Mouse (Mus musculus): ENCODE data around the gene Gm17428. TPM values are rescaled to one million over a fixed set of nuclear protein-coding genes. Genes with fewer than 3 reads are reported as not detected.
A peak's percentile ranks its signal among the peaks of the same experiment; 100 is the strongest.

The Gm17428 gene
- polyA plus RNA-seq, 1 experiment from 2014 or later, result not detected

DNA sequence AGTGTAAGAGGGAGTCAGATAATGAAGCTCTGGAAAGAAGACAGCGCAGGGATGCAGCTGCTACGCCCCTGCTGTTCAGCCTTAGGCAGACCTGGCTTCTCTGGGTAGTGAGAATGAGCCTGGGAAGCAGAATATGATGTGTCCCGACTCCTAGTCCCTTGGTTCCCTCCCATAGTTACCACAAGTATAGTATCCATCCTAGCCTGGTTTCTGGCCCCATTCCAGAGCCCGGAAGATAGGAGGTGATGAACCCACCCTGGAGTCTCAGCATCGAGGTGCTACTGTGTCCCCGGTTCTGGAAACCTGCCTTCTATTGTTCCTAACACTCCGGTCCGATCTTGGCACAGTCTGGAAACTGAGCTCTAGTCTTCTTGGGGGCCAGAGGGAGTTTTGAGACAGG, 31.7 kb downstream of the Gm17428 start:
- 0 out of 2 replicates have a peak, but pooled peaks cover 3% of the 10 kb centered on the region for H3K4me1 ChIP-seq (replicated peaks; ENCODE audit: control insufficient read depth, insufficient read depth, low read length)
- H3K9me3 ChIP-seq (ENCODE audit: control insufficient read depth), result no peaks in the 10 kb centered on the region
- no peak overlapping the region for H3K9ac ChIP-seq (ENCODE audit: low read depth, low read length)
- no peak for TF ChIP-seq CTCF (IDR thresholded peaks at IDR 0.05; ENCODE audit: low read depth)
- no peaks in the 10 kb centered on the region for H3K36me3 ChIP-seq (ENCODE audit: control insufficient read depth, insufficient read depth)
- no peak overlapping the region for H3K27ac ChIP-seq (ENCODE audit: low read depth, low read length)
- ATAC-seq, result no peak
- H3K4me2 ChIP-seq (replicated peaks; ENCODE audit: low read depth), result no peak overlapping the region
- no peak overlapping the region for H3K4me3 ChIP-seq (ENCODE audit: low read depth, low read length)
- 80% methylated on average over 8 of the region's 8 CpGs for WGBS
- H3K27me3 ChIP-seq (replicated peaks; ENCODE audit: control insufficient read depth, insufficient read depth, low read length), result no peaks in the 10 kb centered on the region

DNA sequence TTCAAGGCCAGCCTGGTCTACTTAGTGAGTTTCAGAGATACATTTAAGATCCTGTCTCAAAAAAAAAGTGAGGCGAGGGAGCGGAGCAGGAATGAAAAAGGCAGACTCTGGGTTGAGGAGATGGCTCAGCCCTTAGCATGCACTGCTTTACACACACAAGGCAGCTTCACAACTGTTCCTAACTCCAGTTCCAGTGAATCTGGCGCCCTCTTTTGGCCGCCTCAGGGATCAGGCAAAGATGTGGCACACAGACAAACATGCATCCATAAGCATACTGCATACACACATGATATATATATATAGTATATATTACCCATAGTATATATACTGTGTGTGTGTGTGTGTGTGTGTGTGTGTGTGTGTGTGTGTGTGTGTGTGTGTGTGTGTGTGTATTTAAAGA, 34.4 kb downstream of the Gm17428 start:
- 66% methylated on average over 4 of the region's 4 CpGs for WGBS
- H3K9ac ChIP-seq (ENCODE audit: low read depth, low read length), result no peak overlapping the region
- ATAC-seq, result no peak
- peak; percentile 53 for TF ChIP-seq CTCF (IDR thresholded peaks at IDR 0.05; ENCODE audit: low read depth)
- no peaks in the 10 kb centered on the region for H3K4me1 ChIP-seq (replicated peaks; ENCODE audit: control insufficient read depth, insufficient read depth, low read length)
- H3K27me3 ChIP-seq (replicated peaks; ENCODE audit: control insufficient read depth, insufficient read depth, low read length), result no peaks in the 10 kb centered on the region
- no peak overlapping the region for H3K4me2 ChIP-seq (replicated peaks; ENCODE audit: low read depth)
- H3K36me3 ChIP-seq (ENCODE audit: control insufficient read depth, insufficient read depth), result no peaks in the 10 kb centered on the region
- H3K4me3 ChIP-seq (ENCODE audit: low read depth, low read length), result no peak overlapping the region
- no peaks in the 10 kb centered on the region for H3K9me3 ChIP-seq (ENCODE audit: control insufficient read depth)
- no peak overlapping the region for H3K27ac ChIP-seq (ENCODE audit: low read depth, low read length)

DNA sequence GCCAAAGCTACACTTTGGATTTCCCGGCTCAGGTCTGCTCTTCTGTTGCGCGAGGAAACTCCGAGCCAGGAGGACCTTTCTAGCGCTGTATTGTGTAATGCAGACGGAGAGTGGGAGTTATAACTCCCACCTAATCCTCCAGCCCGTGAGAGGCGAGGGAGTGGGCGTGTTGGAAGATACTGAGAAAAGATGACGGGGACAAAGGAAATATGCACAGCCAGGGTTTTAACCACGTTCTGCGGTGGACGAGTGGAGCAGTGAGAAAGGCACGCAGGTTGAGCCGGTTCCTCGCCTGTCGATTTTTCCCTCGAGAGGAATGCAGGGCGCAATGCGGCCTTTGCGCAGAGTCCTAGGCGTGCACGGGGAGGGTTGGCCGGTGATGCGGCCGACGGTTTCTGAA, 37.9 kb downstream of the Gm17428 start:
- under 1% methylated on average over 27 of the region's 27 CpGs for WGBS
- H3K9me3 ChIP-seq (ENCODE audit: control insufficient read depth), result no peaks in the 10 kb centered on the region
- peak overlapping the region; percentile 46 for H3K4me3 ChIP-seq (ENCODE audit: low read depth, low read length)
- H3K36me3 ChIP-seq (ENCODE audit: control insufficient read depth, insufficient read depth), result peaks cover 8% of the 10 kb centered on the region; the same call in 1 of the 2 replicates
- peak; percentile 50 for ATAC-seq
- H3K4me2 ChIP-seq (replicated peaks; ENCODE audit: low read depth), result peak overlapping the region; percentile 69
- no peaks in the 10 kb centered on the region for H3K4me1 ChIP-seq (replicated peaks; ENCODE audit: control insufficient read depth, insufficient read depth, low read length)
- TF ChIP-seq CTCF (IDR thresholded peaks at IDR 0.05; ENCODE audit: low read depth), result no peak
- peak overlapping the region; percentile 83 for H3K27ac ChIP-seq (ENCODE audit: low read depth, low read length)
- peak overlapping the region; percentile 55 for H3K9ac ChIP-seq (ENCODE audit: low read depth, low read length)
- H3K27me3 ChIP-seq (replicated peaks; ENCODE audit: control insufficient read depth, insufficient read depth, low read length), result no peaks in the 10 kb centered on the region

DNA sequence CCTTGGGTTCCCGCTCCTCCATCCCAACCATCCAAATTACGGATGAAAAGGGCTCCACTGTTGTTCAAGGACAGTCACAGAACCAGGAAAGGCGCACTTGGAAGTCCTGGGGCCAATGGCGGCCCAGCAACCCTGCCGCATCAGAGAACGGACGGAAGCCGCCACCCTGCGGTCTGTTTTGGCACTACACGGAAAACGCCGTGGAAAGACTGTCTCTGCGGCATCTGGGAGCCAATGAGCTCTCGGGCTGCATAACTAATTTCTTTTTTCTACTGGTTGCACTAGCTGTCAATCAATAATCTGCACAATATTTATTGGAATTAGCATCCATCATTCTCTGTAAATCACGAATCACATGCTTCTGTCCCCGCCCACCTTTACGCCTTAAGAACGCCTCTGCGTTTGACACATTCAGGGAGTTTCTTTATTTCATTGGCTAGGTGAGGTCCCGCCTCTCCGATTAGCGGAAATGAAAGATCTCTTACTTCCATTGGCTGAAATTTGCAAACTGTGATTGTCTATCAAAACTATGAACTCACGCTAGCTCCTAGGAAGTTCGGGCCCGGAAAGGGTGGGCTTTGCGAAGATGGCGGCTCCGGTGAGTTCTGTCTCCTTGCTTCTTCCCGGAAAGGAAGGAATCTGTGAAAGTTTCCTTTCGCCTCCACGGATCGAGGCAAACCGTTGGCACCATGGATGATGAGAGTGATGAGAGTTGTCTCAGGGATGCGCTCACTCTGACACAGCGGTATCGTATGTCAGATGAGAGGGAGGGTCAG, 38.4 kb downstream of the Gm17428 start, which contains the start of gene Ngdn:
Ngdn (plus strand) TSS at position 464 of the 776 bp plus-strand sequence.
- Histone ChIP-seq H3K4me2 (replicated peaks; ENCODE audit: low read depth) (peak within 1 kb of the TSS; percentile 77), H3K27me3 (replicated peaks; ENCODE audit: control insufficient read depth, insufficient read depth, low read length) (no peaks in the 10 kb centered on the region), H3K4me3 (ENCODE audit: low read depth, low read length) (peak within 1 kb of the TSS; percentile 80), H3K9me3 (ENCODE audit: control insufficient read depth) (no peaks in the 10 kb centered on the region), H3K27ac (ENCODE audit: low read depth, low read length) (peak within 1 kb of the TSS; percentile 83), H3K36me3 (ENCODE audit: control insufficient read depth, insufficient read depth) (peaks cover 8% of the 10 kb centered on the region; the same call in 1 of the 2 replicates), H3K4me1 (replicated peaks; ENCODE audit: control insufficient read depth, insufficient read depth, low read length) (no peaks in the 10 kb centered on the region), H3K9ac (ENCODE audit: low read depth, low read length) (peak within 1 kb of the TSS; percentile 70)
- peak; percentile 97 for ATAC-seq
- TF ChIP-seq CTCF (IDR thresholded peaks at IDR 0.05; ENCODE audit: low read depth), result peak; percentile 93
- under 1% methylated on average over 36 of the region's 36 CpGs for WGBS

DNA sequence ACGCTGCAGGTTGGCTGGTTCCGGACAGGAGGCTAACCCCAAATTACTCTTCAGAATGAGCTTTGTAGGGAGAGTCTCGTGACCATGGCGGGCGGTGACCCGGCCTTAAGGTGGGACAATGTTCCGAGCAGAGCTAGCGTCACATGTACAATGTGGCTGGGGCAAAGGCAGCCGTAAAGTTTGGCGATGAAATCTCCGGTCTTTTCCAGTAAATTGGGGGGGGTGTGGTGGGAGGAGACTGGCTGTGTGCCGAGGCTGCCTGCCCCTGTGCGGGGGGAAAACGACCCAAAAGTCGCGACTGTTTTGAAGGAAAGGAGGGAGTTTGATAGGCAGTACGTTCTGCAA, 39.0 kb downstream of the Gm17428 start:
- peak overlapping the region; percentile 70 for H3K9ac ChIP-seq (ENCODE audit: low read depth, low read length)
- H3K27ac ChIP-seq (ENCODE audit: low read depth, low read length), result peak overlapping the region; percentile 76
- peaks cover 13% of the 10 kb centered on the region; the same call in 1 of the 2 replicates for H3K36me3 ChIP-seq (ENCODE audit: control insufficient read depth, insufficient read depth)
- no peaks in the 10 kb centered on the region for H3K9me3 ChIP-seq (ENCODE audit: control insufficient read depth)
- no peak; the same call in 1 of the 2 replicates for ATAC-seq
- H3K4me2 ChIP-seq (replicated peaks; ENCODE audit: low read depth), result peak overlapping the region; percentile 77
- no peaks in the 10 kb centered on the region for H3K4me1 ChIP-seq (replicated peaks; ENCODE audit: control insufficient read depth, insufficient read depth, low read length)
- H3K4me3 ChIP-seq (ENCODE audit: low read depth, low read length), result peak overlapping the region; percentile 80
- no peak for TF ChIP-seq CTCF (IDR thresholded peaks at IDR 0.05; ENCODE audit: low read depth)
- WGBS, result under 1% methylated on average over 17 of the region's 17 CpGs
- H3K27me3 ChIP-seq (replicated peaks; ENCODE audit: control insufficient read depth, insufficient read depth, low read length), result no peaks in the 10 kb centered on the region

DNA sequence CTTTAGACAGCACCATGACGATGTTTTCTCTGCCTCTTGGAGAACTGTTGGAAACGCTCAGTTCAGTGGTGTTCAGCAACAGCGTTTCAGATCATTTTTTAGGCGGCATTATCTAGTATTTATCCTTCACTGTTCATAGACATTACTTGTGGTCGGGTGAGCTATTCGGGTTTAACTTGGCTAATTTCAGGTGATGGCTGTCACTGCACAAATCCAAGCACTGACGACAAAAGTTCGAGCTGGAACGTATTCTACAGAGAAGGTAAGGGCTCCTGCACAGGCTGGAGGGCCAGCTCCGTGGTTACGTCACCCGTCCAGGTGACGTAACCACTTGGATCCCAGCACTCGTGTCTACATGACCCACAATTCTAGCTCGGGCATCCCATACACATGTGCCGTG, 40.1 kb downstream of the Gm17428 start:
- Histone ChIP-seq H3K4me1 (replicated peaks; ENCODE audit: control insufficient read depth, insufficient read depth, low read length) (no peaks in the 10 kb centered on the region), H3K4me2 (replicated peaks; ENCODE audit: low read depth) (no peak overlapping the region), H3K27me3 (replicated peaks; ENCODE audit: control insufficient read depth, insufficient read depth, low read length) (no peaks in the 10 kb centered on the region), H3K9ac (ENCODE audit: low read depth, low read length) (no peak overlapping the region), H3K36me3 (ENCODE audit: control insufficient read depth, insufficient read depth) (peaks cover 22% of the 10 kb centered on the region), H3K9me3 (ENCODE audit: control insufficient read depth) (no peaks in the 10 kb centered on the region), H3K27ac (ENCODE audit: low read depth, low read length) (no peak overlapping the region), H3K4me3 (ENCODE audit: low read depth, low read length) (no peak overlapping the region)
- no peak for ATAC-seq
- WGBS, result 90% methylated on average over 16 of the region's 16 CpGs
- no peak for TF ChIP-seq CTCF (IDR thresholded peaks at IDR 0.05; ENCODE audit: low read depth)
